Mouse (Mus musculus) CH12.LX (cell line): ENCODE data around the gene Rev3l.

Experiments used
- CTCF ChIP-seq, 2 experiments: IDR thresholded peaks in 1 of 2; conservative IDR thresholded peaks in 1 of 2; 2 replicates each; pipeline ENCODE4 v1.5.1; 2011 to 2012; ENCODE audit warnings: low read depth in 2 of 2, low read length in 2 of 2, improper control_type of control experiment in 1 of 2, inconsistent platforms in 1 of 2, mild to moderate bottlenecking in 1 of 2, moderate library complexity in 1 of 2
- POLR2A ChIP-seq: IDR thresholded peaks from 2 replicates; pipeline ENCODE4 v1.6.1; 2011; ENCODE audit warnings: low read depth, mild to moderate bottlenecking, improper control_type of control experiment, low read length
- RCOR1 ChIP-seq: conservative IDR thresholded peaks from 2 replicates; pipeline ENCODE4 v1.6.1; 2012; ENCODE audit warnings: low read depth, mild to moderate bottlenecking, inconsistent platforms, low read length, improper control_type of control experiment

DNA sequence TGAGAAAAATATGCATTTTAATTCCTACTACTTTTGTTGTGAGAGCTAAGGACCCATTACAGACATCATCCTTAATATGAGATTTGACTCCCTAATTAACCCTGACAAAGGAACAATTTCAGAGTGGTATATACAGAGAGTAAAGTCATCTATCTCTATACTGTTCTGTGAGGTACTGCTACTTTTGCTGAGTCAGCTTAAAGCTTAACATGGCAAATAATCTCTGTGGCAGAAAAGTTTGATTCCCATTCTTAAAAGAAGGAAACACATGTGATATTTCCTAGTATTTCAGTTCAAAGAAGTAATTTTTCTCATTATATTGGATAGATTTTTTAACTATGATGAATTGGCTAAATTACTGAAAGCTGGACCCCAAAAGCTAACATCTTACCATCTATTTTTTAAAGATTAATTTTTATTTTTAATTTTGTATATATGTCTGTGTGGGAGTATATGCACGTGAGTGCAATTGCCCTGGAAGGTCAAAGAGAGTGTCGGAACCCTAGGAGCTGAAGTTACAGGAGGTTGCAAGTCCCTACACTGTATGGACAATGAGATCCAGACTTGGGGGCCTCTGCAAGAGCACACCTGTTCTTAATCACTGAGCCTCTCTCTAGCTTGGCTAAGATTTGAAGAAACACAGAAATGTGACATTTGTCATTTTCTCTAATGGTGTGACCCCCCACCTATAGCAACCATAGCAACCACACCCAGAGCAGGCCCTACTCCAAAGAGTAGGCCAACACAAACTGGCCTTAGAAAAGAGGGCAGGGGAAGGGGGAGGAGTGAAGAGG is 24.0 kb upstream of the Rev3l start:
- TF ChIP-seq POLR2A (no peak), CTCF (conservative IDR thresholded peaks at IDR 0.05 in 1 of 2, IDR thresholded peaks at IDR 0.05 in 1 of 2; ENCODE audit: low read depth in 2 of 2, low read length in 2 of 2) (no peak), RCOR1 (no peak)
